Mouse (Mus musculus): ENCODE results near the gene Mb. TPM values are rescaled to one million over a fixed set of nuclear protein-coding genes. Genes with fewer than 3 reads are reported as not detected.

The Mb gene
- 29.5 and 90.1 TPM in 2 replicates for polyA plus RNA-seq (2016; fragmentation: Nextera tagmentation; extraction: Ambion mirVana)

DNA sequence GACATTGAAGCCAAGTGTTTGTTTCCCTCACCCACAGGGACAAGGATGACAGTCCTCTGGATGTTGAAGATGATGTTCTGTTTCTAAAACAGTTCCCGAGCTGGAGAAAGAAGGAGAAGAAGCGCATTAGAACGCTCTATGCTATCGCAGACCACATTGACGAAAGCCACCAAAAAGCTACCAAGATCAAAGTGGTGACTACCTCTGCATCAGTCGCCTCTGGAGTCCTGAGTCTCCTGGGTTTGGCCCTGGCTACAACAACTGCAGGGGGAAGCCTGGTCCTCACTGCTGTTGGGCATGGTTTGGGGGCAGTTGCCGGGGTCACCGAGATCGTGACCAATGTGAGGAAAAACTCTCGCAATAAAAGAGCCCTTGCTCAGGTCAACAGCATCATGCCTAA, at the start of gene Mb:
Mb (minus strand) TSS at position 101 of the 400 bp plus-strand sequence.
- Histone ChIP-seq H3K36me3 (no peaks in the 10 kb centered on the region), H3K4me3 (no peak within 1 kb of the TSS), H3K9me3 (no peaks in the 10 kb centered on the region), H3K4me1 (peaks cover 30% of the 10 kb centered on the region), H3K27ac (peak within 1 kb of the TSS; percentile 31; the same call in 1 of the 2 replicates), H3K27me3 (ENCODE audit: insufficient read depth, poor library complexity, severe bottlenecking) (no peaks in the 10 kb centered on the region)
- no peak for DNase-seq (ENCODE audit: low spot score)
- 85% methylated on average over 10 of the region's 10 CpGs for WGBS

DNA sequence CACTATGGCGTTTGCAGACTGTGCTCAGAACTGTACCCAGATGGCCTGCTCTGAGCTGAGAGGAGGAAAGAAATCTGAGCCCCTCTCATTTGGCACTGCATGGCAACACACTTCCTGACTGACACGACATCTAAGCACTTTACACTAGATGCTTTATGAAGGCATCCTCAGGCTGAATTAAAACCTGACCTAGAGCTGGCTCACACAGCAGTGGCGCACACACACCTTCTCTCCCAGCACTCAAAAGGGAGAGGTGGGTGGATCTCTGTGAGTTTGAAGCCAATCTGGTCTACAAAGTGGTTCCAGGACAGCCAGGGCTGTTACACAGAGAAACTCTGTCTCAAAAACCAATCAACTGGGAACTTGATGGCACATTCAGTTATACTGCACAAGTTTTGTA, 49.3 kb upstream of the Mb start:
- no peak for DNase-seq (ENCODE audit: low spot score)
- H3K9me3 ChIP-seq: no peaks in the 10 kb centered on the region
- no peak overlapping the region for H3K27ac ChIP-seq
- H3K4me3 ChIP-seq: no peak overlapping the region
- WGBS: 55% methylated on average over 3 of the region's 3 CpGs
- H3K27me3 ChIP-seq (ENCODE audit: insufficient read depth, poor library complexity, severe bottlenecking): no peaks in the 10 kb centered on the region
- H3K4me1 ChIP-seq: peaks cover 10% of the 10 kb centered on the region; the same call in 1 of the 2 replicates
- H3K36me3 ChIP-seq: peaks cover 77% of the 10 kb centered on the region

- no peaks in the 10 kb centered on the region for H3K27me3 ChIP-seq (ENCODE audit: insufficient read depth, poor library complexity, severe bottlenecking)
- H3K9me3 ChIP-seq: no peaks in the 10 kb centered on the region
- H3K27ac ChIP-seq: no peak overlapping the region
- 88% methylated on average over 6 of the region's 6 CpGs for WGBS
- no peak overlapping the region for H3K4me3 ChIP-seq
- no peak for DNase-seq (ENCODE audit: low spot score)
- H3K4me1 ChIP-seq: peaks cover 6% of the 10 kb centered on the region; the same call in 1 of the 2 replicates
- peaks cover 84% of the 10 kb centered on the region for H3K36me3 ChIP-seq
These were observed 46.9 kb upstream of the Mb start for GRCm38 (mm10) chr15:77097358-77097757.

DNA sequence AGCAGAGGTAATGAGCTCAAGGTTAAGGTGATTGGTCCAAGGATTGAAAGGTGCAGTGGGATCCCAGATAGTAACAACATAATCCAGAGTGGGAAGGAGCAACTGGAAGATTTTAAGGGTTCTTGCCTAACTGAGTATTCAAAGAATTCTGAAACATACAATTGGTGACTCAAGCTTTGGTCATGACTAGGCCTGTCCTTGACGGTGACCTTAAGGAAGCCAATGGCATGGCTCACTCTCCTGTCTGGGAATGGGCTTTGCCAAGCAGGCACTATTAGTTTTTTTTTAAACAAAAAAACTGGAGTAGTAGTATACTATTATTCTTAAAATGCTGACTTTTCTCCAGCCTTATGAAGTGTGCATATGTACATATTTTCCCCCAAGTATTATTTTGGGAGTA, 44.7 kb upstream of the Mb start:
- Histone ChIP-seq H3K36me3 (peaks cover 77% of the 10 kb centered on the region), H3K27ac (no peak overlapping the region), H3K27me3 (ENCODE audit: insufficient read depth, poor library complexity, severe bottlenecking) (no peaks in the 10 kb centered on the region), H3K9me3 (no peaks in the 10 kb centered on the region), H3K4me3 (no peak overlapping the region), H3K4me1 (peaks cover 17% of the 10 kb centered on the region; the same call in 1 of the 2 replicates)
- WGBS: 96% methylated on average over 1 of the region's 1 CpGs
- DNase-seq (ENCODE audit: low spot score): no peak

- Histone ChIP-seq H3K4me3 (no peak overlapping the region), H3K27me3 (ENCODE audit: insufficient read depth, poor library complexity, severe bottlenecking) (no peaks in the 10 kb centered on the region), H3K27ac (no peak overlapping the region), H3K9me3 (no peaks in the 10 kb centered on the region), H3K36me3 (peaks cover 71% of the 10 kb centered on the region), H3K4me1 (peaks cover 23% of the 10 kb centered on the region)
- WGBS: 93% methylated on average over 13 of the region's 13 CpGs
- no peak for DNase-seq (ENCODE audit: low spot score)
These were observed 44.0 kb upstream of the Mb start for GRCm38 (mm10) chr15:77094431-77094830.

- WGBS: 82% methylated on average over 4 of the region's 4 CpGs
- Histone ChIP-seq H3K9me3 (no peaks in the 10 kb centered on the region), H3K27ac (no peak overlapping the region), H3K4me1 (peaks cover 33% of the 10 kb centered on the region), H3K36me3 (peaks cover 55% of the 10 kb centered on the region), H3K4me3 (no peak overlapping the region), H3K27me3 (ENCODE audit: insufficient read depth, poor library complexity, severe bottlenecking) (no peaks in the 10 kb centered on the region)
- DNase-seq (ENCODE audit: low spot score): no peak
These were observed 40.9 kb upstream of the Mb start for GRCm38 (mm10) chr15:77091394-77091793.

DNA sequence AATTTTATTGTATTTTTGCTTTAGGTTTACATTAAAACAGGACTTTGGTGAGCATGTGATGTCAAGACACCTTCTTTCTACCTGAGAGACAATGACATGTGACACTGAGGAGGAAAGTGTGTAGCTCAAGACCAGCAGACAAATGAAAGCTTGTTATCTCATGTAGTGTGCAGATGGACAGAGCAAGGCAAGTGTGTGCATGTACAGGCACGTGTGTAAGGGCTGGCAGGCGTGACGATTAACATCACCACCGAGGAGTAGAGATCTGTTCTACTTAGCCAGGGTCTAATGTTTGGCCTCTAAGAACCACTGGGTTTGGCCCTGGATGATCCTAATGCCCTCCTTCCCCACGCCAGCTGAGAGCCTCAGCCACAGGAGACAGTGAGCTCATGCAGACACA, 40.1 kb upstream of the Mb start:
- 85% methylated on average over 5 of the region's 5 CpGs for WGBS
- H3K27ac ChIP-seq: no peak overlapping the region
- H3K4me1 ChIP-seq: peaks cover 40% of the 10 kb centered on the region
- H3K4me3 ChIP-seq: no peak overlapping the region
- no peaks in the 10 kb centered on the region for H3K9me3 ChIP-seq
- no peak for DNase-seq (ENCODE audit: low spot score)
- H3K36me3 ChIP-seq: peaks cover 53% of the 10 kb centered on the region
- H3K27me3 ChIP-seq (ENCODE audit: insufficient read depth, poor library complexity, severe bottlenecking): no peaks in the 10 kb centered on the region

DNA sequence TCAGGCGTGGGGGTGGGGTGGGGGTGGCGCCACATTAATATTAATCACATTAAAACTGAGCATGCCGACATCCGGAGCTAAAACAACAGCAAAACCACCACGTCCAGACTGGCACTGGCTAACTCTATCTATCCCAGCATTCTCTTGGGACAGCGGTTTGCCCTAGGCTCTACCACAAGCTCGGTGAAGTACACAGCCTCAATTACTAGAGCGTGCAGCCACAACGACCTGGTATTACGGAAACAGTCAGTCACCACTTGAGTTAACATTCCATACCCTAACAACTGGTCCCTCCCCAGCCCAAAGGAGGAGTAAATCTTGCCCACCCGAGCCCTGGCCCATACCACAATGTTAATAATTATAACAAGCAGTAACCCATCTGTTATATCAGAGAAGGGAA, 38.8 kb upstream of the Mb start:
- peaks cover 42% of the 10 kb centered on the region for H3K4me1 ChIP-seq
- H3K27me3 ChIP-seq (ENCODE audit: insufficient read depth, poor library complexity, severe bottlenecking): no peaks in the 10 kb centered on the region
- WGBS: 73% methylated on average over 11 of the region's 11 CpGs
- no peak for DNase-seq (ENCODE audit: low spot score)
- no peak overlapping the region for H3K27ac ChIP-seq
- H3K36me3 ChIP-seq: peaks cover 55% of the 10 kb centered on the region
- no peaks in the 10 kb centered on the region for H3K9me3 ChIP-seq
- H3K4me3 ChIP-seq: no peak overlapping the region

DNA sequence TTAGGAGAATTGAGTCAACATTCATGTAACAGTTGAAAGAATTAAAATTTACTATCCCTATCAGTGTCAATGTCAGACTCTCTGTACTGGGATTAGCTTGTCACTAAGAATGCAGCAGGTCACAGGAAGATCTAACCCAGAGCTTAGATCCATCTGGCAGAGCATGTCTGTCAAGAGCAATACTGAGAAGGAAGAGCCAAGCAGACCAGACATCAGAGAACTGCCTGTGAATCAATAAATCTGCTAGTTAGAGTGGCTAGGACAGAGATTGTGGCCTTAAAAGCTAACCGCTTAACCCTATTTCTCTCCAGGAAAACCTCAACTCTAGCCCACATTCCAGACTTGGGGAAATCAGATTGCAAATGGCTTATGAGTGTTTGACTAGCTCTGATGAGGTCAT, 36.0 kb upstream of the Mb start:
- H3K4me1 ChIP-seq: peaks cover 35% of the 10 kb centered on the region
- no peaks in the 10 kb centered on the region for H3K9me3 ChIP-seq
- H3K4me3 ChIP-seq: no peak overlapping the region
- H3K27ac ChIP-seq: peak overlapping the region; percentile 31; the same call in 1 of the 2 replicates
- peaks cover 61% of the 10 kb centered on the region for H3K36me3 ChIP-seq
- WGBS: 90% methylated on average over 1 of the region's 1 CpGs
- H3K27me3 ChIP-seq (ENCODE audit: insufficient read depth, poor library complexity, severe bottlenecking): no peaks in the 10 kb centered on the region
- no peak for DNase-seq (ENCODE audit: low spot score)

DNA sequence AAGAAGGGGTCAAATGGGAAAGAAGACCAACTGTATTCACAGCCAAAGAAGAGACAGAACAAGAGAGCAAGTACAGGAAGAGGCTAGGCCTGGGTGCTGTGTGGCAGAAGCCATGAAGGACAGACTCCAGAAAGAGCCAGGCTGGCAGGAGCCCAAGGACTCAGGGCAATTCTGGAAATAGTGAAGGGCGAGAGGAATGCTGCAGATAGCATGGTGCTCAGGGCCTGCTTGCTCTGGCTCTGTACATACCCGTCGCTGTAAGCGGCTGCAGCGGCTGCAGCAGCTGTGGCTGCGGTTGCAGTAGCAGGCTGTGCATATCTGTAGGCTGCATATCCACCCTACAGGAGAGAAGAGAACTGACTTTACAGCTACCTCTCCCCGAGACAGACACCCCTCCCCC, 35.3 kb upstream of the Mb start:
- DNase-seq (ENCODE audit: low spot score): no peak
- H3K27me3 ChIP-seq (ENCODE audit: insufficient read depth, poor library complexity, severe bottlenecking): no peaks in the 10 kb centered on the region
- H3K4me1 ChIP-seq: peaks cover 32% of the 10 kb centered on the region
- H3K36me3 ChIP-seq: peaks cover 63% of the 10 kb centered on the region
- peak overlapping the region; percentile 72; the same call in 1 of the 2 replicates for H3K27ac ChIP-seq
- 60% methylated on average over 7 of the region's 7 CpGs for WGBS
- H3K4me3 ChIP-seq: no peak overlapping the region
- no peaks in the 10 kb centered on the region for H3K9me3 ChIP-seq

DNA sequence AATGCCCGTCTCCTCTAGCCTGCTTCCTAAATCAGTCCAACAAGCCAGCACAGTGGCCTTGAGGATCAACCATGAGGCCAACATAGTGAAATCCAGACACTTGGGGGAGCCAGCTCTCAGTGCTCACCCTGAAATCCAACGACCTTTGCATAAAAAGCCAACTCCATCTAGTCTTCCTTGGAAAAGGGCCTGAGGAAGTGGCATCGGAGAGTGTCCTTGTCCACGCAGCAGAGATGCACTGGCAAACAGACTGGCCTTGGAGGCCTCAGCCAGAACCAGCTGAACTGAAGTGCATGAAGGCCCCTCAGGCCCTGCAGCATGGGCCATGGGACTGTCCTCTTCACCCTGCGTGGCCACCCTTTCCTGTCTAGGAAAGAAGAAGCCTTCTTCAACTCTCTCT, 31.0 kb upstream of the Mb start:
- peaks cover 17% of the 10 kb centered on the region for H3K4me1 ChIP-seq
- no peak overlapping the region for H3K4me3 ChIP-seq
- no peak overlapping the region for H3K27ac ChIP-seq
- H3K27me3 ChIP-seq (ENCODE audit: insufficient read depth, poor library complexity, severe bottlenecking): no peaks in the 10 kb centered on the region
- no peaks in the 10 kb centered on the region for H3K9me3 ChIP-seq
- H3K36me3 ChIP-seq: peaks cover 94% of the 10 kb centered on the region
- DNase-seq (ENCODE audit: low spot score): no peak
- 83% methylated on average over 5 of the region's 5 CpGs for WGBS

DNA sequence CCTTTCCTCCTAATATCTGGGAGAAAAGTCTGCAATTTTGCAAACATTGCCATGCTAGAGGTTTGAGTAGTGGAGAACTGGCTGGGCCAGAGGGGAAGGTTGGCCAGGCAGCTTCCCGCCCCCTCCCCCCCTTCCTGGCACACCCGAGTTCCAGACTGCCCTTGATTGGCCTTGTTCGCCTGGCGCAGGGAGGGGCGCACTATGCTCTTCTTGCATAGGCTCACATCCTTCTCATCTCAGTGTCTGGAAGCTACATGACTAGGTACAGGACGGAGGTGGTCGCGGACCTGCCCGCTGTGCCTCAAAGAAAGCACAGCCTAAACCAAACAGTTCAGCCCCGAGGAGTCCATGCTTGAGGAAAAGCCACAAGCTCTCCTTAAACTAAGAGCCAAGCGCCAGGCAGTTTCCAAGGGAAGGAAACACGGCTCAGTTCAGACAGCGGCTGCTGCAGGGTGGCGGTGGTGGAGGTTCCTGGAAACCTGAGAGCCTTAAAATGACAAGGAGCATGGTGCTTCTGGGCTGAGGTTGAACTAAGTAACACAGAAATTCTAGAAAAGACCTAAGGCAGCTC, 30.3 kb upstream of the Mb start:
- Histone ChIP-seq H3K27me3 (ENCODE audit: insufficient read depth, poor library complexity, severe bottlenecking) (no peaks in the 10 kb centered on the region), H3K36me3 (peaks cover 97% of the 10 kb centered on the region)
- no peak for DNase-seq (ENCODE audit: low spot score)

GRCm38 (mm10) chr15:77079890-77080361, 29.5 kb upstream of the Mb start:
- H3K9me3 ChIP-seq: no peaks in the 10 kb centered on the region
- H3K4me1 ChIP-seq: peaks cover 7% of the 10 kb centered on the region
- peaks cover 94% of the 10 kb centered on the region for H3K36me3 ChIP-seq
- H3K27ac ChIP-seq: no peak overlapping the region
- no peaks in the 10 kb centered on the region for H3K27me3 ChIP-seq (ENCODE audit: insufficient read depth, poor library complexity, severe bottlenecking)
- 78% methylated on average over 11 of the region's 11 CpGs for WGBS
- DNase-seq (ENCODE audit: low spot score): no peak
- H3K4me3 ChIP-seq: no peak overlapping the region

More for the DNA sequence above, 30.3 kb upstream of the Mb start:
- Histone ChIP-seq H3K4me1 (peaks cover 12% of the 10 kb centered on the region), H3K9me3 (no peaks in the 10 kb centered on the region), H3K4me3 (no peak overlapping the region), H3K27ac (no peak overlapping the region)
- WGBS: 82% methylated on average over 14 of the region's 14 CpGs

Data from heart, embryonic 10.5 days (tissue).